Mouse (Mus musculus) brown adipose tissue, adult 24 weeks (tissue): ENCODE measurements around the gene Morc4. TPM values are rescaled to one million over a fixed set of nuclear protein-coding genes. Genes with fewer than 3 reads are reported as not detected.

Source experiments
- H3K27ac ChIP-seq: fragments of 200-500 bp; replicated peaks from 2 replicates; pipeline ENCODE4 v1.5.1; 2012; ENCODE audit warnings: low read depth, mild to moderate bottlenecking, low read length
- H3K4me1 ChIP-seq: fragments of 200-500 bp; 2 replicates; pipeline ENCODE4 v1.6.1; 2012; ENCODE audit warnings: low read length, mixed read lengths; ENCODE audit not compliant: control insufficient read depth, insufficient read depth, insufficient read length
- H3K4me3 ChIP-seq: fragments of 200-500 bp; 2 replicates; pipeline ENCODE4 v1.5.1; 2012; ENCODE audit warnings: low read depth, mild to moderate bottlenecking, low read length, moderate library complexity; ENCODE audit not compliant: insufficient read depth
- polyA plus RNA-seq: library from polyadenylated mRNA; stranded (reverse); fragments of >200 nt; gene quantifications from 2 replicates; pipeline ENCODE4 v1.2.4, GENCODE M21; 2012; ENCODE audit not compliant: missing spikeins, insufficient read depth, insufficient read length

Gene Morc4
- polyA plus RNA-seq, 1 experiment = 9.7 TPM

- Histone ChIP-seq H3K4me3 (no peak within 1 kb of the TSS), H3K4me1 (no peaks in the 10 kb centered on the region), H3K27ac (no peak within 1 kb of the TSS)
Observed at GRCm38 (mm10) chrX:139782278-139783044, 89.0 kb downstream of the Morc4 start, which contains the start of gene Ripply1. TSS of gene Ripply1 (minus strand) at chrX:139782353.

GRCm38 (mm10) chrX:139781563-139781962, 89.9 kb downstream of the Morc4 start:
- Histone ChIP-seq H3K27ac (no peak overlapping the region), H3K4me1 (no peaks in the 10 kb centered on the region), H3K4me3 (no peak overlapping the region)

GRCm38 (mm10) chrX:139780988-139781387, 90.5 kb downstream of the Morc4 start:
- H3K4me1 ChIP-seq = no peaks in the 10 kb centered on the region
- H3K27ac ChIP-seq = no peak overlapping the region
- no peak overlapping the region for H3K4me3 ChIP-seq

- Histone ChIP-seq H3K4me1 (no peaks in the 10 kb centered on the region), H3K27ac (no peak overlapping the region), H3K4me3 (no peak overlapping the region)
Observed at GRCm38 (mm10) chrX:139779401-139779800, 92.1 kb downstream of the Morc4 start.

- Histone ChIP-seq H3K4me3 (no peak overlapping the region), H3K27ac (no peak overlapping the region), H3K4me1 (no peaks in the 10 kb centered on the region)
Observed at GRCm38 (mm10) chrX:139778886-139779285, 92.6 kb downstream of the Morc4 start.

GRCm38 (mm10) chrX:139777357-139777756, 94.1 kb downstream of the Morc4 start:
- Histone ChIP-seq H3K27ac (no peak overlapping the region), H3K4me3 (no peak overlapping the region), H3K4me1 (no peaks in the 10 kb centered on the region)

GRCm38 (mm10) chrX:139775084-139775612, 96.3 kb downstream of the Morc4 start:
- no peak overlapping the region for H3K4me3 ChIP-seq
- H3K4me1 ChIP-seq = no peaks in the 10 kb centered on the region
- no peak overlapping the region for H3K27ac ChIP-seq

GRCm38 (mm10) chrX:139774309-139775083, 97.0 kb downstream of the Morc4 start:
- Histone ChIP-seq H3K4me1 (no peaks in the 10 kb centered on the region), H3K4me3 (no peak overlapping the region), H3K27ac (no peak overlapping the region)

Other genes starting within 250 kb of the Morc4 start
- gene Tbc1d8b, start 186.7 kb downstream of the Morc4 start, polyA plus RNA-seq = 3.7 and 6.1 TPM in 2 replicates
- gene Gm15013, start 157.2 kb downstream of the Morc4 start, polyA plus RNA-seq = not detected in 2 replicates
- gene Ripply1, start 89.3 kb downstream of the Morc4 start, polyA plus RNA-seq = not detected in 2 replicates
- not detected in 2 replicates for gene Cldn2, start 70.8 kb downstream of the Morc4 start, polyA plus RNA-seq
- gene Rbm41, start 126.9 kb upstream of the Morc4 start, polyA plus RNA-seq = 2.1 and 2.9 TPM in 2 replicates
- gene Nup62cl, start 191.0 kb upstream of the Morc4 start, polyA plus RNA-seq = not detected in 2 replicates
- gene Pih1h3b, start 191.2 kb upstream of the Morc4 start, polyA plus RNA-seq = not detected in 2 replicates